Mouse (Mus musculus): ENCODE results near the gene Reck. TPM values are rescaled to one million over a fixed set of nuclear protein-coding genes. Genes with fewer than 3 reads are reported as not detected.
A peak's percentile ranks its signal among the peaks of the same experiment; 100 is the strongest.

Gene Reck
- polyA plus RNA-seq, 1 experiment from 2014 or later, result 10.2 TPM

DNA sequence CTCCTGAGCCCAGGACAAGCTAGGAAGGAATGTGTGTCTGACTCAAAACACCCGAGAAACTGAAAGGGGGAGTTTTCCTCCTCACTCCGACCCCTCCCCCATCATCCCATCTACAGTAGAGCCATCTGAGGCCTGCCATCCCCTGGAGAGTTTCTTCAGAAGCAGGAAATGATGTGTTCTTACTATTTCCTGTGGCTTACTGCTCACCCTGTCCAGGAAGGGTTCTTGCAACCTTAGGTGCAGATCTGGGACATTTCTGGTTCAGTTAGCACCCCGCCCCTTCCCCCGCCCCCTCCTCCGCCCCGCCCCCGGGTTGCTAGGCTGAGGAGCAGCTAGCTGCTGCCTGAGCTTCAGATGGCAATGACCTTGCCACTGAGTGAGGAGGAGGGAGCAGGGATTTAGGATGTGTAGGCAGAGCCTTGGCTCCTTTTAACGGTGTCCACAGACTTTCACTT is 96.8 kb downstream of the Reck start:
- H3K4me2 ChIP-seq (replicated peaks; ENCODE audit: low read depth), result no peak overlapping the region; the same call in 1 of the 2 replicates
- 0 out of 2 replicates have a peak, but pooled peaks cover 2% of the 10 kb centered on the region for H3K4me1 ChIP-seq (replicated peaks; ENCODE audit: control insufficient read depth, insufficient read depth)
- H3K27me3 ChIP-seq (ENCODE audit: control insufficient read depth, insufficient read depth, low read length), result no peaks in the 10 kb centered on the region
- H3K9ac ChIP-seq (ENCODE audit: low read length), result no peak overlapping the region
- no peaks in the 10 kb centered on the region for H3K36me3 ChIP-seq (ENCODE audit: control insufficient read depth, insufficient read depth, low read length)
- no peak overlapping the region for H3K4me3 ChIP-seq (ENCODE audit: low read depth, low read length)
- WGBS, result 3% methylated on average over 8 of the region's 8 CpGs
- TF ChIP-seq CTCF (IDR thresholded peaks at IDR 0.05; ENCODE audit: low read depth), result no peak
- no peak for TF ChIP-seq EP300 (optimal IDR thresholded peaks at IDR 0.05)
- no peaks in the 10 kb centered on the region for H3K9me3 ChIP-seq (ENCODE audit: control insufficient read depth, low read length)
- peak; percentile 62 for ATAC-seq (ENCODE audit: low FRiP score, low TSS enrichment)
- H3K27ac ChIP-seq (replicated peaks), result peak overlapping the region; percentile 56
- DNase-seq (ENCODE audit: low spot score), result peak; percentile 87

DNA sequence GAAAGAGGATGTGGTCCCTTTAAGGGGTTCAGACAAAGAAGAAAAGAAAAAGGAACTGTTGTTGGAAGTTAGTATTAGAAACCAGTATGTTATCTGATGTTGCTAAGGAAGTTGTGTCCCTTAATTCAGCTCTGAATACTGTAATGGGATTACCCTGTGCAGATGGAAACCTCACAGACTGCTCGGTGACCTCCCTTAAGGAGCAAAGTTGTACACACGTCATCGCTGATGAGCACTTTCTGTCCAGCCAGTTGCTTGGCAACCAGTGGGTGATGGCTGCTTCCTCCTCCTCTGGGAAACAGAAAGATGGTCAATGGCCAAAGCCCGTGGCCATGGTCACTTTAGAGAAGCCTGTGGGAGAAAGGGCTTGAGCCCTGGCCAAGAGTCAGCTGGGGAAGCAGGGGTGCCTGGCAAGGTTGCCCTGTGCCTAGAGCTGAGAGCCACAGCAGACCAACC is 98.2 kb downstream of the Reck start:
- no peaks in the 10 kb centered on the region for H3K9me3 ChIP-seq (ENCODE audit: control insufficient read depth, low read length)
- no peaks in the 10 kb centered on the region for H3K36me3 ChIP-seq (ENCODE audit: control insufficient read depth, insufficient read depth, low read length)
- no peaks in the 10 kb centered on the region for H3K27me3 ChIP-seq (ENCODE audit: control insufficient read depth, insufficient read depth, low read length)
- DNase-seq (ENCODE audit: low spot score) (peak; percentile 61), ATAC-seq (ENCODE audit: low FRiP score, low TSS enrichment) (peak; percentile 85)
- TF ChIP-seq CTCF (IDR thresholded peaks at IDR 0.05; ENCODE audit: low read depth) (no peak), EP300 (optimal IDR thresholded peaks at IDR 0.05) (no peak)
- no peak overlapping the region for H3K9ac ChIP-seq (ENCODE audit: low read length)
- peak overlapping the region; percentile 84 for H3K27ac ChIP-seq (replicated peaks)
- H3K4me1 ChIP-seq (replicated peaks; ENCODE audit: control insufficient read depth, insufficient read depth), result 0 out of 2 replicates have a peak, but pooled peaks cover 2% of the 10 kb centered on the region
- H3K4me3 ChIP-seq (ENCODE audit: low read depth, low read length), result no peak overlapping the region
- no peak overlapping the region for H3K4me2 ChIP-seq (replicated peaks; ENCODE audit: low read depth)
- 40% methylated on average over 4 of the region's 4 CpGs for WGBS

DNA sequence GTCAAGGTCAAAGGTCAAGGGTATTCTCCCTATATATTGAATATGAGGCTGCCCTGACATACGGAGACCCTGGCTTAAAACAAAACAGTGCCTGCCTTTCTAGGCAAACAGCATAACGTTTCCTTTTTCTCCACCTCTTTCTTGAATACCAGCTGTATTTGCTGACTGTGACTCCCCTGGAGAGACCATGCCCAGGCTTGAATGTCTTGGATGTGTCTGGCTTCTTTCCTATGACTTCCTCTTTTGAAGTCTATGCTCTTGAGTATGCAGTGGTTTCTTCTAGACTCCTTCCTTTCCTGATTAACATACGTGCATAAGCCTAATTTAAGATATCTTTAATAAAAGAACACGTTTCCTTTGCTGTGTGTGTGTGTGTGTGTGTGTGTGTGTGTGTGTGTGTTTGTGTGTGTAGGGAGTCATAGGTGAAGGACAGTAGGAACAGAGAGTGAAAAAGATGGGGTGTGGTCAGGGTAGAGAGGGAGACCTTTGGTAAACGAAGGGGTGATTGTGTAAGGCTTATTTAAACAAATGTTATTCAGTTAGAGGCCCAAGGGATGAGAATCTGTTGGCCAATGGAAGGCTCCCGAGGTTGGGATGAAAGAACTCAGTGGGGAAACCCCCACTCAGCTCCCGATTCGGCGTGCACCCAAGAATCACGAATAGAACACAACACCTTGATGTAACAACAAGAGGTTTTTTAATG is 99.7 kb downstream of the Reck start:
- WGBS, result 38% methylated on average over 10 of the region's 10 CpGs
- Histone ChIP-seq H3K9me3 (ENCODE audit: control insufficient read depth, low read length) (no peaks in the 10 kb centered on the region), H3K4me3 (ENCODE audit: low read depth, low read length) (no peak overlapping the region), H3K4me2 (replicated peaks; ENCODE audit: low read depth) (no peak overlapping the region), H3K36me3 (ENCODE audit: control insufficient read depth, insufficient read depth, low read length) (no peaks in the 10 kb centered on the region), H3K9ac (ENCODE audit: low read length) (no peak overlapping the region), H3K27me3 (ENCODE audit: control insufficient read depth, insufficient read depth, low read length) (no peaks in the 10 kb centered on the region), H3K27ac (replicated peaks) (no peak overlapping the region), H3K4me1 (replicated peaks; ENCODE audit: control insufficient read depth, insufficient read depth) (no peaks in the 10 kb centered on the region; the same call in 1 of the 2 replicates)
- no peak for ATAC-seq (ENCODE audit: low FRiP score, low TSS enrichment)
- DNase-seq (ENCODE audit: low spot score), result no peak
- TF ChIP-seq EP300 (optimal IDR thresholded peaks at IDR 0.05) (no peak), CTCF (IDR thresholded peaks at IDR 0.05; ENCODE audit: low read depth) (no peak)

DNA sequence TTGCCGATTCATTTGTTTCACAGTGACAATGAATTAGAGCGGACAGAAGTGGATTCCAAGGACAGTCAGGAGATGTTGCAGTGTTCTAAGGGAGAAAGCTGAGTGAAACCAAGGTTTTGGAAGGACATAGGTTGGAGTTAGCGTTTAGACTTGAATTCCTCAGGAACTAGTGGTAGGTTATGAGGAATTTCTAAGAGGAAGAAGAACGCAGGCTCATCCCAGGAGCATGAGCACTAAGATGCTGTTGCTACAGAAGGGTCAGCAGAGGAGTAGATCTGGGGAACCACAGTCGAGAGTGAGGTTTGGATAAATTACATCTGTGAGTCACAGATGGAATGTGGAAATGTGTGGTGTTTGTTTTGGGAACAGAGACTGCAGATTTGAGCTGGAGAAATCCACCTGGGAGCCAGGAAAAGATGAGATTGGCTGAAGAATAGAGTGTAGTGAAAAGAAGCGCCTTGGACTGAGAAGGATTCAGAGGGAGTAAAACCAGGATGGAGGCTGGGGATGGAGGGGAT is 101.0 kb downstream of the Reck start:
- no peak for TF ChIP-seq CTCF (IDR thresholded peaks at IDR 0.05; ENCODE audit: low read depth)
- TF ChIP-seq EP300 (optimal IDR thresholded peaks at IDR 0.05), result no peak
- H3K9ac ChIP-seq (ENCODE audit: low read length), result no peak overlapping the region
- ATAC-seq (ENCODE audit: low FRiP score, low TSS enrichment) (no peak), DNase-seq (ENCODE audit: low spot score) (no peak)
- H3K36me3 ChIP-seq (ENCODE audit: control insufficient read depth, insufficient read depth, low read length), result no peaks in the 10 kb centered on the region
- WGBS, result 68% methylated on average over 6 of the region's 6 CpGs
- H3K27me3 ChIP-seq (ENCODE audit: control insufficient read depth, insufficient read depth, low read length), result no peaks in the 10 kb centered on the region
- H3K9me3 ChIP-seq (ENCODE audit: control insufficient read depth, low read length), result no peaks in the 10 kb centered on the region
- no peak overlapping the region for H3K4me2 ChIP-seq (replicated peaks; ENCODE audit: low read depth)
- H3K4me1 ChIP-seq (replicated peaks; ENCODE audit: control insufficient read depth, insufficient read depth), result no peaks in the 10 kb centered on the region; the same call in 1 of the 2 replicates
- no peak overlapping the region for H3K27ac ChIP-seq (replicated peaks)
- no peak overlapping the region for H3K4me3 ChIP-seq (ENCODE audit: low read depth, low read length)

DNA sequence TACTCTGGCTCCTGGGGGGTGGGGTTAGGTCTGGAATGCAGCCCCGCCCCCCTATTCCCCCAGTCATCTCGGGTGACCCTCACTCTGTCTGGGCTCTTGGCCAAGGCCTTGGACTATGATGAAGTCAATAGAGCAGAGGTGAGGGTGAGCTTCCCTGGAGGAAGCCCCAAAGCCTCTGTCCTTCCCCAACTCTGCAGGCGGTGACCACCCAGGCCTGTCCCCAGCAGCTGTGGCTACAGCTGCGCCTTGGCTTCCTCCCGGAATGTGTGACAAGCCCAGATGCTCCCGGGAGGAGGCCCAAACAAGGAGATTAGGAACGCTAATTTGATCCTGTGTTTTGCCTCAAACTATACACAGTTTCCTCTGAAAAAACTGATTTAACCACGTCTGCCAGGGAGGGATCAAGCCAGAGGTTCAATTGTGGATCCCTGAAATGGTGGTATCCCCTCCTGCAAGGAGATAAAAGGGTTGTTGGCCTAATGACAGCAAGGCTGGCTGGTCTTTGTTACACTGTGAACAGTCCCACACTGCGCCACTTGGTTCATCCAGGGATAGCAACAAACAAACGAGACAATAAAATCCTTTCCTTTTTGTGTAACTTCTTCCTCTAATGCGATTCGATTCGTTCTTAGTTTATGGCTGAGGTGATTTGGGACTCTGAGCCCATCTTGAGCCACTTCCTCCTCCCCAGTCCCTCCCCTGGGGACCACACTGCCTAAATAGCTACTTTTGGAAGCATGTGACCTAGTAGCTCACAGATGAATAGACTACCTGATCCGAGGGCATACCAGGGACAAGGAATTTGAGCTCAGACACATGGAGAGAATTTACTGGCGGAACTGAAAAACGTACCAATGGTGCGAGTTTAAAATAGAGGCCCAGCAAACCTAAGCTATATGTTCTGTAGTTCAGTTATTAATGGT is 103.5 kb downstream of the Reck start:
- Histone ChIP-seq H3K4me2 (replicated peaks; ENCODE audit: low read depth) (no peak overlapping the region), H3K4me1 (replicated peaks; ENCODE audit: control insufficient read depth, insufficient read depth) (no peaks in the 10 kb centered on the region; the same call in 1 of the 2 replicates), H3K27ac (replicated peaks) (peak overlapping the region; percentile 31), H3K4me3 (ENCODE audit: low read depth, low read length) (no peak overlapping the region), H3K9ac (ENCODE audit: low read length) (no peak overlapping the region), H3K36me3 (ENCODE audit: control insufficient read depth, insufficient read depth, low read length) (no peaks in the 10 kb centered on the region), H3K9me3 (ENCODE audit: control insufficient read depth, low read length) (no peaks in the 10 kb centered on the region), H3K27me3 (ENCODE audit: control insufficient read depth, insufficient read depth, low read length) (no peaks in the 10 kb centered on the region)
- 44% methylated on average over 17 of the region's 17 CpGs for WGBS
- no peak; the same call in 1 of the 2 replicates for ATAC-seq (ENCODE audit: low FRiP score, low TSS enrichment)
- DNase-seq (ENCODE audit: low spot score), result no peak
- no peak for TF ChIP-seq EP300 (optimal IDR thresholded peaks at IDR 0.05)
- TF ChIP-seq CTCF (IDR thresholded peaks at IDR 0.05; ENCODE audit: low read depth), result no peak

All from stomach, postnatal 0 days (tissue).